Mouse (Mus musculus) bone marrow macrophage, adult 2 months (primary cell): ENCODE measurements around the gene Arhgap8.

ENCODE experiments used
- CTCF ChIP-seq: IDR thresholded peaks from 2 replicates; pipeline ENCODE4 v1.5.1; 2012; ENCODE audit warnings: low read depth, mild to moderate bottlenecking, low read length, moderate library complexity
- POLR2A ChIP-seq: IDR thresholded peaks from 2 replicates; pipeline ENCODE4 v1.6.1; 2012; ENCODE audit warnings: mild to moderate bottlenecking, low read depth, low read length, borderline replicate concordance

GRCm38 (mm10) chr15:84766621-84767020, 46.8 kb downstream of the Arhgap8 start:
- TF ChIP-seq POLR2A (no peak), CTCF (no peak)
